Mouse (Mus musculus): Measurements from ENCODE around the gene Lsamp.

GRCm38 (mm10) chr16:40022611-40023010, 38.5 kb downstream of the Lsamp start:
- TF ChIP-seq CTCF (IDR thresholded peaks at IDR 0.05; ENCODE audit: control insufficient read depth, insufficient read depth, insufficient replicate concordance, low read depth, low read length) (no peak), POLR2A (IDR thresholded peaks at IDR 0.05; ENCODE audit: control insufficient read depth, low read depth, low read length) (no peak)
